Mouse (Mus musculus) liver, postnatal 0 days (tissue): Measurements from ENCODE around the gene Tmem81.

Experiments
- CTCF ChIP-seq: sonication (generic); IDR thresholded peaks from 2 replicates; pipeline ENCODE4 v1.5.1; 2016; ENCODE audit warnings: antibody characterized with exemption, low read depth
- EP300 ChIP-seq: IDR thresholded peaks from 2 replicates; pipeline ENCODE4 v1.6.1; 2016; ENCODE audit warnings: antibody characterized with exemption, low read depth, mild to moderate bottlenecking

DNA sequence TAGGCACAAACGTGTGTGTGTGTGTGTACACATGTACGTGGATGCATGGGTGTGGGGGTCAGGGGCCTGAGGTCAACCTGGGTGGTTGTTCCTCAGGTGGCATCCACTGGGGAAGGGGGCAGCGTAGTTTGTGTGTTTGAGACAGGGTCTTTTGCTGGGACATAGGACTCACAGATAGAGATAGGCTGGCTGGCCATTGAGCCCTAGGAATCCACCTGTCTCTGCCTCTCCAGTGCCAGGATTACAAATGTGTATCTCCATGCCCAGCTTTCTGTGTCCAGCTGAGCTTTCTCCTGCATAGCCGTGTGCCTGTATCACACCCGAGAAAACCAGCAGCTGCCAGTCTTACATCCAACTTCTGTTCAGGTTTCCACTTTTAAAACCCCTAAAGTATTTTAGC is 3.7 kb downstream of the Tmem81 start:
- TF ChIP-seq EP300 (no peak), CTCF (no peak)
